8 mouse cellular contexts compared by ENCODE assay signal in genomic region chr7:45475291-45475969, GRCm38 (mm10). TPM values are rescaled to one million over a fixed set of nuclear protein-coding genes. Genes with fewer than 3 reads are reported as not detected.
DNase-seq lines count a peak whose midpoint lies in the region; ATAC-seq and TF ChIP-seq lines count a peak whose summit lies in the region.

No protein-coding gene starts in this region.

- peak; percentile 56 to 73 for DNase-seq in cerebellum, adult 2 months
- no peak for DNase-seq in cerebellum, adult 8-10 months
- peak; percentile 63 for DNase-seq in skeletal muscle tissue, adult 2 months (ENCODE audit: low read depth, low spot score)
- DNase-seq in B cell, adult 2 months = no peak
- DNase-seq in adipocyte (ENCODE audit: low spot score) = no peak

- no peaks in the 10 kb centered on the region for H3K27me3 ChIP-seq in cerebellum, adult 2 months (ENCODE audit: control insufficient read depth, insufficient read depth, low read length)
- no peaks in the 10 kb centered on the region for H3K27me3 ChIP-seq in C2C12 (ENCODE audit: control insufficient read depth, insufficient read depth, insufficient read length)
- no peaks in the 10 kb centered on the region for H3K27me3 ChIP-seq in heart, embryonic 16.5 days (ENCODE audit: control insufficient read depth, insufficient read depth, low read length)
- no peaks in the 10 kb centered on the region for H3K27me3 ChIP-seq in limb, embryonic 15.5 days

- H3K79me3 ChIP-seq in C2C12 (ENCODE audit: low read depth) = no peaks in the 10 kb centered on the region

- no peaks in the 10 kb centered on the region; the same call in 1 of the 2 replicates for H3K4me1 ChIP-seq in cerebellum, adult 2 months (ENCODE audit: control insufficient read depth, insufficient read depth, low read length)
- no peaks in the 10 kb centered on the region; the same call in 1 of the 2 replicates for H3K4me1 ChIP-seq in heart, embryonic 16.5 days (ENCODE audit: control insufficient read depth, insufficient read depth, low read length)
- H3K4me1 ChIP-seq in limb, embryonic 15.5 days = no peaks in the 10 kb centered on the region

- no peak for TF ChIP-seq CTCF in cerebellum, adult 2 months (IDR thresholded peaks at IDR 0.05; ENCODE audit: borderline replicate concordance, insufficient read depth, low read depth, low read length)
- no peak for TF ChIP-seq CTCF in C2C12 (IDR thresholded peaks at IDR 0.05; ENCODE audit: control insufficient read depth, insufficient read depth, insufficient read length)

- H3ac ChIP-seq in C2C12 (ENCODE audit: control insufficient read depth, insufficient read length, low read depth) = peak overlapping the region; percentile 49

- H3K27ac ChIP-seq in cerebellum, adult 2 months (ENCODE audit: insufficient read depth, low read length) = no peak overlapping the region
- no peak overlapping the region for H3K27ac ChIP-seq in heart, embryonic 16.5 days (ENCODE audit: low read length)
- H3K27ac ChIP-seq in limb, embryonic 15.5 days = no peak overlapping the region

- WGBS in cerebellum, adult 2 months = 71% methylated on average over 16 of the region's 16 CpGs
- WGBS in heart, embryonic 16.5 days = 56% methylated on average over 16 of the region's 16 CpGs
- 62% methylated on average over 16 of the region's 16 CpGs for WGBS in limb, embryonic 15.5 days

- H3K4me3 ChIP-seq in cerebellum, adult 2 months (replicated peaks; ENCODE audit: insufficient read depth, low read depth, low read length) = peak overlapping the region; percentile 62
- H3K4me3 ChIP-seq in C2C12 (ENCODE audit: insufficient read depth, poor library complexity, severe bottlenecking) = peak overlapping the region; percentile 21
- peak overlapping the region; percentile 34 for H3K4me3 ChIP-seq in heart, embryonic 16.5 days (ENCODE audit: low read length)
- H3K4me3 ChIP-seq in limb, embryonic 15.5 days = peak overlapping the region; percentile 26

- H3K9me3 ChIP-seq in heart, embryonic 16.5 days (replicated peaks; ENCODE audit: control insufficient read depth, low read length) = no peaks in the 10 kb centered on the region
- no peaks in the 10 kb centered on the region for H3K9me3 ChIP-seq in limb, embryonic 15.5 days

- H3K9ac ChIP-seq in heart, embryonic 16.5 days (ENCODE audit: low read length) = peak overlapping the region; percentile 57
- no peak overlapping the region for H3K9ac ChIP-seq in limb, embryonic 15.5 days

- peak; percentile 42; the same call in 1 of the 2 replicates for TF ChIP-seq POLR2A in cerebellum, adult 2 months (IDR thresholded peaks at IDR 0.05; ENCODE audit: borderline replicate concordance, insufficient read depth, low read length)

- ATAC-seq in heart, embryonic 16.5 days (replicated peaks; ENCODE audit: extremely low read depth, insufficient read depth, low FRiP score) = no peak; the same call in 1 of the 2 replicates
- ATAC-seq in limb, embryonic 15.5 days (ENCODE audit: insufficient number of reproducible peaks, low FRiP score, low TSS enrichment, low read depth) = no peak

- no peaks in the 10 kb centered on the region for H3K36me3 ChIP-seq in C2C12 (ENCODE audit: control insufficient read depth, insufficient read depth)
- no peaks in the 10 kb centered on the region for H3K36me3 ChIP-seq in heart, embryonic 16.5 days (ENCODE audit: control insufficient read depth, insufficient read depth)
- no peaks in the 10 kb centered on the region for H3K36me3 ChIP-seq in limb, embryonic 15.5 days

- no peaks in the 10 kb centered on the region for H3K79me2 ChIP-seq in C2C12 (ENCODE audit: control insufficient read depth, insufficient read depth)

- H3K4me2 ChIP-seq in heart, embryonic 16.5 days (ENCODE audit: low read depth, low read length) = peak overlapping the region; percentile 57
- H3K4me2 ChIP-seq in limb, embryonic 15.5 days = peak overlapping the region; percentile 39

TF ChIP-seq in C2C12, 6 proteins besides CTCF, POLR2A, EP300 and RAD21:
- no peak for TF ChIP-seq MYOG (IDR thresholded peaks at IDR 0.05; ENCODE audit: control insufficient read depth, extremely low read depth, insufficient read length)

RNA-seq across cellular contexts. Expression of gene Tulp2, which starts 6.2 kb away (rescaled TPM):
- 0.10 TPM in 1 of 2 replicates, not detected in the other for polyA plus RNA-seq in cerebellum, adult 2 months (2012; rRNA removed)
- not detected for polyA plus RNA-seq in C2C12 (2012; fragmentation: generic; extraction: Trizol)
- 0.35 and 0.71 TPM in 2 replicates for polyA plus RNA-seq in heart, embryonic 16.5 days (2015; fragmentation: Nextera tagmentation; extraction: Ambion mirVana)
- 0.61 and 1.0 TPM in 2 replicates for polyA plus RNA-seq in limb, embryonic 15.5 days (2015; fragmentation: Nextera tagmentation; extraction: Ambion mirVana)

RNA-seq across cellular contexts. Expression of gene Bax, which starts 8.7 kb away (rescaled TPM):
- 102 and 103 TPM in 2 replicates for polyA plus RNA-seq in cerebellum, adult 2 months (2012; rRNA removed)
- polyA plus RNA-seq in C2C12 (2012; fragmentation: generic; extraction: Trizol) = 642 TPM
- 104 and 107 TPM in 2 replicates for polyA plus RNA-seq in heart, embryonic 16.5 days (2015; fragmentation: Nextera tagmentation; extraction: Ambion mirVana)
- polyA plus RNA-seq in limb, embryonic 15.5 days (2015; fragmentation: Nextera tagmentation; extraction: Ambion mirVana) = 145 and 146 TPM in 2 replicates

RNA-seq across cellular contexts. Expression of gene Gm45808, which starts 11.2 kb away (rescaled TPM):
- 0.33 TPM in 1 of 2 replicates, not detected in the other for polyA plus RNA-seq in cerebellum, adult 2 months (2012; rRNA removed)
- polyA plus RNA-seq in C2C12 (2012; fragmentation: generic; extraction: Trizol) = not detected
- not detected in 2 replicates for polyA plus RNA-seq in heart, embryonic 16.5 days (2015; fragmentation: Nextera tagmentation; extraction: Ambion mirVana)
- polyA plus RNA-seq in limb, embryonic 15.5 days (2015; fragmentation: Nextera tagmentation; extraction: Ambion mirVana) = not detected in 2 replicates

RNA-seq across cellular contexts. Expression of gene Dhdh, which starts 13.2 kb away (rescaled TPM):
- 4.7 and 5.6 TPM in 2 replicates for polyA plus RNA-seq in cerebellum, adult 2 months (2012; rRNA removed)
- polyA plus RNA-seq in C2C12 (2012; fragmentation: generic; extraction: Trizol) = 0.07 TPM
- 3.4 TPM in 2 replicates for polyA plus RNA-seq in heart, embryonic 16.5 days (2015; fragmentation: Nextera tagmentation; extraction: Ambion mirVana)
- 3.1 and 3.3 TPM in 2 replicates for polyA plus RNA-seq in limb, embryonic 15.5 days (2015; fragmentation: Nextera tagmentation; extraction: Ambion mirVana)

RNA-seq across cellular contexts. Expression of gene Ftl1, which starts 15.7 kb away (rescaled TPM):
- 463 and 480 TPM in 2 replicates for polyA plus RNA-seq in cerebellum, adult 2 months (2012; rRNA removed)
- polyA plus RNA-seq in C2C12 (2012; fragmentation: generic; extraction: Trizol) = 14,288 TPM
- 3,045 and 3,399 TPM in 2 replicates for polyA plus RNA-seq in heart, embryonic 16.5 days (2015; fragmentation: Nextera tagmentation; extraction: Ambion mirVana)
- 4,640 and 4,716 TPM in 2 replicates for polyA plus RNA-seq in limb, embryonic 15.5 days (2015; fragmentation: Nextera tagmentation; extraction: Ambion mirVana)

Comparison
In these comparisons a context has a peak if more than half of its experiments do, and no peak if none do; other contexts are left out.
1. DNase-seq: peak in cerebellum, adult 2 months (2 of 2) and skeletal muscle tissue, adult 2 months (single experiment); none in cerebellum, adult 8-10 months (single experiment), B cell, adult 2 months (0 of 2) and adipocyte (single experiment).
2. Peak in every context shown above with its lines, with median percentiles within 50 percentile points of each other: H3K4me3 ChIP-seq.